9 mouse cellular contexts compared by ENCODE assay signal in the genomic region with DNA sequence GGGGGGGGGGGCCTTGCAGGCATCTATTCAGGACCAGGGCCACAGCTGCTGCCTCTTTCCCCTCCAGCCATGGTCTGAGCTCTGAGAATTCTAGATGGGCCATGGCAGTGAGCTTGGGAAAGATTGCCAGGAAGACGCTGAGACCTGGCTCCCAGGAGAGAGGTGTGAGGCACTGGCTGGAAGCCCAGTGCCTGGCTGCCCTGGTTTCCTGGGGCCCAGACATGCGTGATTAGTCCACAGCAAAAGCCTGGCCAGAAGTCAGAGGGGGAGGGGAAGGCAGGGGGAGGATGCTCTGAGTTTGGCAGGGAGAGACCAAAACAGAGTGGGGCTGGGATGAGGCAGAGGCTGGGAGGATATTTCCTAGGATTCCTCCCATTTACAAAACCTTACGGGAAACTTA. TPM values are rescaled to one million over a fixed set of nuclear protein-coding genes. Genes with fewer than 3 reads are reported as not detected.
DNase-seq lines count a peak whose midpoint lies in the region; ATAC-seq lines count a peak whose summit lies in the region.
"Had no signal": no experiment of that assay in that cellular context is flagged by ENCODE, and none has a peak within 500 bp of the region (broad histone marks: within the 10 kb centered on the region; RNA-seq: fewer than 3 reads in every experiment).

No protein-coding gene starts in this region.

- 0 out of 2 replicates have a peak overlapping the region, but pooled peaks have one; percentile 25 for H3K9ac ChIP-seq in liver, embryonic 11.5 days (ENCODE audit: low read depth, low read length)

- no peak for ATAC-seq in liver, embryonic 11.5 days (replicated peaks; ENCODE audit: low FRiP score)
- no peak for ATAC-seq in CD4-positive, CD25-positive, alpha-beta regulatory T cell, adult 4 months

- no peaks in the 10 kb centered on the region for H3K27me3 ChIP-seq in liver, embryonic 11.5 days (replicated peaks; ENCODE audit: control insufficient read depth, insufficient read depth, low read length)

- H3K4me2 ChIP-seq in liver, embryonic 11.5 days, result peak overlapping the region; percentile 14

- no peaks in the 10 kb centered on the region for H3K9me3 ChIP-seq in liver, embryonic 11.5 days (ENCODE audit: control insufficient read depth, low read length)

- peaks cover 79% of the 10 kb centered on the region for H3K4me1 ChIP-seq in liver, embryonic 11.5 days (replicated peaks; ENCODE audit: control insufficient read depth, insufficient read depth, low read length)

- WGBS in liver, embryonic 11.5 days, result 70% methylated on average over 3 of the region's 3 CpGs

- no peaks in the 10 kb centered on the region for H3K36me3 ChIP-seq in liver, embryonic 11.5 days (ENCODE audit: control insufficient read depth, insufficient read depth, low read length)

- peak; percentile 33 to 62 for DNase-seq in frontal cortex, postnatal 36 days (ENCODE audit: low spot score in 2 of 2)
- DNase-seq in frontal cortex, postnatal 14 days (ENCODE audit: low spot score in 2 of 2), result no peak
- peak; percentile 97 for DNase-seq in cerebellum, adult 11-12 months
- peak; percentile 83 for DNase-seq in gastrocnemius, postnatal 25 days
- DNase-seq in kidney, adult 11 months, result peak; percentile 84
- DNase-seq in liver, embryonic 11.5 days (ENCODE audit: low spot score), result no peak
- peak; percentile 42 for DNase-seq in retina, postnatal 7 days (ENCODE audit: low read depth, low spot score)

- H3K4me3 ChIP-seq in liver, embryonic 11.5 days (ENCODE audit: low read depth, low read length), result no peak overlapping the region

- H3K27ac ChIP-seq in liver, embryonic 11.5 days (ENCODE audit: low read depth, low read length), result peak overlapping the region; percentile 46

RNA-seq across cellular contexts. Expression of gene Hdac11, which starts 3.9 kb away (rescaled TPM):
- 1 to 10 TPM; 5.9 to 6.0 TPM for total RNA-seq in gastrocnemius, postnatal 25 days (2021)
- 7.1 and 7.2 TPM in 2 replicates for polyA plus RNA-seq in liver, embryonic 11.5 days (2014; fragmentation: Nextera tagmentation; extraction: Ambion mirVana)
- polyA plus RNA-seq in CD4-positive, CD25-positive, alpha-beta regulatory T cell, adult 4 months (2017; shearing (Covaris generic)), result 1 to 10 TPM; 1.5 to 2.0 TPM

RNA-seq across cellular contexts. Expression of gene Nup210, which starts 43.8 kb away (rescaled TPM):
- 10 to 100 TPM; 20.1 to 21.6 TPM for total RNA-seq in gastrocnemius, postnatal 25 days (2021)
- 53.5 and 58.3 TPM in 2 replicates for polyA plus RNA-seq in liver, embryonic 11.5 days (2014; fragmentation: Nextera tagmentation; extraction: Ambion mirVana)
- 100 to 1,000 TPM in 1 of 2 experiments, 10 to 100 TPM in 1; 86.2 to 109 TPM for polyA plus RNA-seq in CD4-positive, CD25-positive, alpha-beta regulatory T cell, adult 4 months (2017; shearing (Covaris generic))
- polyA plus RNA-seq: C2C12 had no signal

RNA-seq across cellular contexts. Expression of gene Fbln2, which starts 51.9 kb away (rescaled TPM):
- 10 to 100 TPM; 47.7 to 50.2 TPM for total RNA-seq in gastrocnemius, postnatal 25 days (2021)
- polyA plus RNA-seq in liver, embryonic 11.5 days (2014; fragmentation: Nextera tagmentation; extraction: Ambion mirVana), result 33.3 and 36.3 TPM in 2 replicates
- under 1 TPM; 0.86 to 0.90 TPM for polyA plus RNA-seq in CD4-positive, CD25-positive, alpha-beta regulatory T cell, adult 4 months (2017; shearing (Covaris generic))

Comparison
In these comparisons a context has a peak if more than half of its experiments do, and no peak if none do; other contexts are left out.
1. DNase-seq: peak in frontal cortex, postnatal 36 days (2 of 2), cerebellum, adult 11-12 months (single experiment), gastrocnemius, postnatal 25 days (single experiment), kidney, adult 11 months (single experiment) and retina, postnatal 7 days (single experiment); none in frontal cortex, postnatal 14 days (0 of 2) and liver, embryonic 11.5 days (single experiment).
2. RNA of gene Fbln2, which starts 51.9 kb away (polyA plus RNA-seq): 33.3 to 36.3 TPM in liver, embryonic 11.5 days; 0.86 to 0.90 TPM in CD4-positive, CD25-positive, alpha-beta regulatory T cell, adult 4 months; every median in the first group is over 10 times any median in the second.